Mouse (Mus musculus): Measurements from ENCODE around the gene Kmt2e. TPM values are rescaled to one million over a fixed set of nuclear protein-coding genes. Genes with fewer than 3 reads are reported as not detected.

Kmt2e gene
- polyA plus RNA-seq, 1 experiment = 19.8 TPM

- Histone ChIP-seq H3K27me3 (replicated peaks; ENCODE audit: control insufficient read depth, insufficient read depth, low read length) (no peaks in the 10 kb centered on the region), H3K36me3 (ENCODE audit: control insufficient read depth, insufficient read depth, low read length) (no peaks in the 10 kb centered on the region), H3K4me1 (ENCODE audit: control insufficient read depth, insufficient read depth, low read length) (peaks cover 58% of the 10 kb centered on the region), H3K27ac (ENCODE audit: insufficient read depth, low read depth, low read length) (peak overlapping the region; percentile 78), H3K4me3 (ENCODE audit: insufficient read depth, low read depth, low read length) (no peak overlapping the region)
- WGBS = 19% methylated on average over 9 of the region's 9 CpGs
- no peak for TF ChIP-seq CTCF (conservative IDR thresholded peaks at IDR 0.05; ENCODE audit: insufficient read depth, insufficient read length, low read depth, low read length)
- no peak for TF ChIP-seq POLR2A (IDR thresholded peaks at IDR 0.05; ENCODE audit: low read depth, low read length)
- DNase-seq = peak; percentile 85
These were observed 24.1 kb upstream of the Kmt2e start for GRCm38 (mm10) chr5:23410040-23410717.

- TF ChIP-seq POLR2A (IDR thresholded peaks at IDR 0.05; ENCODE audit: low read depth, low read length) (no peak), CTCF (conservative IDR thresholded peaks at IDR 0.05; ENCODE audit: insufficient read depth, insufficient read length, low read depth, low read length) (no peak)
- peaks cover 62% of the 10 kb centered on the region for H3K4me1 ChIP-seq (ENCODE audit: control insufficient read depth, insufficient read depth, low read length)
- H3K27me3 ChIP-seq (replicated peaks; ENCODE audit: control insufficient read depth, insufficient read depth, low read length) = no peaks in the 10 kb centered on the region
- no peak overlapping the region for H3K4me3 ChIP-seq (ENCODE audit: insufficient read depth, low read depth, low read length)
- peak; percentile 63 for DNase-seq
- peak overlapping the region; percentile 69 for H3K27ac ChIP-seq (ENCODE audit: insufficient read depth, low read depth, low read length)
- H3K36me3 ChIP-seq (ENCODE audit: control insufficient read depth, insufficient read depth, low read length) = no peaks in the 10 kb centered on the region
- 48% methylated on average over 2 of the region's 2 CpGs for WGBS
These were observed 23.5 kb upstream of the Kmt2e start for GRCm38 (mm10) chr5:23410718-23411101.

GRCm38 (mm10) chr5:23411640-23412039, 22.6 kb upstream of the Kmt2e start:
- H3K4me1 ChIP-seq (ENCODE audit: control insufficient read depth, insufficient read depth, low read length) = peaks cover 69% of the 10 kb centered on the region
- peak overlapping the region; percentile 39; the same call in 1 of the 2 replicates for H3K27ac ChIP-seq (ENCODE audit: insufficient read depth, low read depth, low read length)
- no peak overlapping the region for H3K4me3 ChIP-seq (ENCODE audit: insufficient read depth, low read depth, low read length)
- no peak for DNase-seq
- TF ChIP-seq POLR2A (IDR thresholded peaks at IDR 0.05; ENCODE audit: low read depth, low read length) (no peak), CTCF (conservative IDR thresholded peaks at IDR 0.05; ENCODE audit: insufficient read depth, insufficient read length, low read depth, low read length) (no peak)
- no peaks in the 10 kb centered on the region for H3K36me3 ChIP-seq (ENCODE audit: control insufficient read depth, insufficient read depth, low read length)
- WGBS = 87% methylated on average over 10 of the region's 10 CpGs
- H3K27me3 ChIP-seq (replicated peaks; ENCODE audit: control insufficient read depth, insufficient read depth, low read length) = no peaks in the 10 kb centered on the region

GRCm38 (mm10) chr5:23412247-23412948, 21.8 kb upstream of the Kmt2e start:
- peaks cover 69% of the 10 kb centered on the region for H3K4me1 ChIP-seq (ENCODE audit: control insufficient read depth, insufficient read depth, low read length)
- no peak for DNase-seq
- 50% methylated on average over 5 of the region's 5 CpGs for WGBS
- no peak overlapping the region for H3K4me3 ChIP-seq (ENCODE audit: insufficient read depth, low read depth, low read length)
- TF ChIP-seq CTCF (conservative IDR thresholded peaks at IDR 0.05; ENCODE audit: insufficient read depth, insufficient read length, low read depth, low read length) = no peak
- no peak for TF ChIP-seq POLR2A (IDR thresholded peaks at IDR 0.05; ENCODE audit: low read depth, low read length)
- H3K27me3 ChIP-seq (replicated peaks; ENCODE audit: control insufficient read depth, insufficient read depth, low read length) = no peaks in the 10 kb centered on the region
- peak overlapping the region; percentile 80 for H3K27ac ChIP-seq (ENCODE audit: insufficient read depth, low read depth, low read length)
- no peaks in the 10 kb centered on the region for H3K36me3 ChIP-seq (ENCODE audit: control insufficient read depth, insufficient read depth, low read length)

GRCm38 (mm10) chr5:23413058-23413457, 21.2 kb upstream of the Kmt2e start:
- Histone ChIP-seq H3K4me1 (ENCODE audit: control insufficient read depth, insufficient read depth, low read length) (peaks cover 69% of the 10 kb centered on the region), H3K36me3 (ENCODE audit: control insufficient read depth, insufficient read depth, low read length) (no peaks in the 10 kb centered on the region), H3K27ac (ENCODE audit: insufficient read depth, low read depth, low read length) (peak overlapping the region; percentile 80), H3K27me3 (replicated peaks; ENCODE audit: control insufficient read depth, insufficient read depth, low read length) (no peaks in the 10 kb centered on the region), H3K4me3 (ENCODE audit: insufficient read depth, low read depth, low read length) (no peak overlapping the region)
- DNase-seq = peak; percentile 75
- 10% methylated on average over 4 of the region's 4 CpGs for WGBS
- TF ChIP-seq POLR2A (IDR thresholded peaks at IDR 0.05; ENCODE audit: low read depth, low read length) = no peak
- TF ChIP-seq CTCF (conservative IDR thresholded peaks at IDR 0.05; ENCODE audit: insufficient read depth, insufficient read length, low read depth, low read length) = no peak

- no peak for TF ChIP-seq POLR2A (IDR thresholded peaks at IDR 0.05; ENCODE audit: low read depth, low read length)
- TF ChIP-seq CTCF (conservative IDR thresholded peaks at IDR 0.05; ENCODE audit: insufficient read depth, insufficient read length, low read depth, low read length) = no peak
- Histone ChIP-seq H3K36me3 (ENCODE audit: control insufficient read depth, insufficient read depth, low read length) (no peaks in the 10 kb centered on the region), H3K27me3 (replicated peaks; ENCODE audit: control insufficient read depth, insufficient read depth, low read length) (no peaks in the 10 kb centered on the region), H3K4me3 (ENCODE audit: insufficient read depth, low read depth, low read length) (no peak overlapping the region), H3K4me1 (ENCODE audit: control insufficient read depth, insufficient read depth, low read length) (peaks cover 66% of the 10 kb centered on the region), H3K27ac (ENCODE audit: insufficient read depth, low read depth, low read length) (peak overlapping the region; percentile 80)
- DNase-seq = peak; percentile 62
- 32% methylated on average over 12 of the region's 12 CpGs for WGBS
These were observed 20.4 kb upstream of the Kmt2e start for GRCm38 (mm10) chr5:23413575-23414470.
